Mouse (Mus musculus) heart, embryonic 12.5 days (tissue): ENCODE results near the gene 1700001P01Rik. TPM values are rescaled to one million over a fixed set of nuclear protein-coding genes. Genes with fewer than 3 reads are reported as not detected.
A peak's percentile ranks its signal among the peaks of the same experiment; 100 is the strongest.

ENCODE experiments used
- ATAC-seq: fragments of 200-750 bp; cut with Nextera tagmentation; 2 replicates; pipeline ENCODE4 v1.8.0; 2017; ENCODE audit warnings: moderate TSS enrichment, moderate library complexity; ENCODE audit not compliant: insufficient number of reproducible peaks, low FRiP score
- H3K27ac ChIP-seq: fragments of 300-500 bp; sonication (generic); 2 replicates; pipeline ENCODE4 v1.5.1; 2016; ENCODE audit warnings: mild to moderate bottlenecking, moderate library complexity; ENCODE audit not compliant: poor library complexity, severe bottlenecking
- H3K27me3 ChIP-seq: fragments of 300-500 bp; sonication (generic); replicated peaks from 2 replicates; pipeline ENCODE4 v1.6.1; 2016; ENCODE audit warnings: mild to moderate bottlenecking, moderate library complexity
- H3K36me3 ChIP-seq: fragments of 300-500 bp; sonication (generic); 2 replicates; pipeline ENCODE4 v1.6.1; 2016; ENCODE audit warnings: mild to moderate bottlenecking, moderate library complexity
- H3K4me1 ChIP-seq: fragments of 300-500 bp; sonication (generic); replicated peaks from 2 replicates; pipeline ENCODE4 v1.6.1; 2016; ENCODE audit warnings: mild to moderate bottlenecking
- H3K4me2 ChIP-seq: fragments of 300-500 bp; sonication (generic); 2 replicates; pipeline ENCODE4 v1.6.1; 2016; ENCODE audit warnings: mild to moderate bottlenecking, moderate library complexity
- H3K4me3 ChIP-seq: fragments of 300-500 bp; sonication (generic); 2 replicates; pipeline ENCODE4 v1.5.1; 2016; ENCODE audit warnings: mild to moderate bottlenecking
- H3K9ac ChIP-seq: fragments of 300-500 bp; sonication (generic); 2 replicates; pipeline ENCODE4 v1.6.1; 2016; ENCODE audit warnings: mild to moderate bottlenecking, moderate library complexity
- H3K9me3 ChIP-seq: fragments of 300-500 bp; sonication (generic); replicated peaks from 2 replicates; pipeline ENCODE4 v1.6.1; 2016; ENCODE audit warnings: mild to moderate bottlenecking, moderate library complexity
- WGBS: fragments of 180-500 bp; shearing (Covaris S2); methylation state at CpG from one replicate; pipeline ENCODE4 v1.1.7; 2016; 5-methylcytosine and 5-hydroxymethylcytosine counted together
- microRNA-seq: library from miRNA; unstranded; fragments of <30 nt; microRNA quantifications from one replicate; pipeline ENCODE4, GENCODE M21; 2017
- polyA plus RNA-seq: library from polyadenylated mRNA; unstranded; fragments of >200 nt; fragmentation: Nextera tagmentation; extraction: Ambion mirVana; gene quantifications from 2 replicates; pipeline ENCODE4 v1.2.1, GENCODE M21; 2016

The 1700001P01Rik gene
- polyA plus RNA-seq, 1 experiment from 2014 or later, result not detected

- no peak for ATAC-seq
- H3K9ac ChIP-seq, result no peak overlapping the region
- H3K4me1 ChIP-seq, result peaks cover 16% of the 10 kb centered on the region
- H3K27me3 ChIP-seq, result no peaks in the 10 kb centered on the region
- H3K27ac ChIP-seq, result no peak overlapping the region
- 43% methylated on average over 10 of the region's 10 CpGs for WGBS
- H3K36me3 ChIP-seq, result peaks cover 31% of the 10 kb centered on the region
- no peaks in the 10 kb centered on the region for H3K9me3 ChIP-seq
- H3K4me2 ChIP-seq, result no peak overlapping the region
- H3K4me3 ChIP-seq, result no peak overlapping the region
Measured at GRCm38 (mm10) chr11:97733689-97734088, 42.0 kb downstream of the 1700001P01Rik start.

- 74% methylated on average over 7 of the region's 7 CpGs for whole genome bisulfite sequencing
- Histone ChIP-seq H3K4me3 (no peak overlapping the region), H3K36me3 (peaks cover 76% of the 10 kb centered on the region), H3K9ac (peak overlapping the region; percentile 50; the same call in 1 of the 2 replicates), H3K4me1 (peaks cover 15% of the 10 kb centered on the region), H3K27me3 (no peaks in the 10 kb centered on the region), H3K9me3 (no peaks in the 10 kb centered on the region), H3K27ac (no peak overlapping the region), H3K4me2 (no peak overlapping the region)
- no peak for ATAC-seq
Measured at GRCm38 (mm10) chr11:97728730-97729129, 47.0 kb downstream of the 1700001P01Rik start.

GRCm38 (mm10) chr11:97728311-97728710 is 47.4 kb downstream of the 1700001P01Rik start:
- no peak for ATAC-seq
- no peaks in the 10 kb centered on the region for H3K9me3 ChIP-seq
- H3K4me3 ChIP-seq, result no peak overlapping the region
- H3K27ac ChIP-seq, result no peak overlapping the region
- peaks cover 79% of the 10 kb centered on the region for H3K36me3 ChIP-seq
- peaks cover 12% of the 10 kb centered on the region for H3K4me1 ChIP-seq
- 70% methylated on average over 7 of the region's 7 CpGs for WGBS
- H3K4me2 ChIP-seq, result no peak overlapping the region
- H3K27me3 ChIP-seq, result no peaks in the 10 kb centered on the region
- peak overlapping the region; percentile 50; the same call in 1 of the 2 replicates for H3K9ac ChIP-seq

DNA sequence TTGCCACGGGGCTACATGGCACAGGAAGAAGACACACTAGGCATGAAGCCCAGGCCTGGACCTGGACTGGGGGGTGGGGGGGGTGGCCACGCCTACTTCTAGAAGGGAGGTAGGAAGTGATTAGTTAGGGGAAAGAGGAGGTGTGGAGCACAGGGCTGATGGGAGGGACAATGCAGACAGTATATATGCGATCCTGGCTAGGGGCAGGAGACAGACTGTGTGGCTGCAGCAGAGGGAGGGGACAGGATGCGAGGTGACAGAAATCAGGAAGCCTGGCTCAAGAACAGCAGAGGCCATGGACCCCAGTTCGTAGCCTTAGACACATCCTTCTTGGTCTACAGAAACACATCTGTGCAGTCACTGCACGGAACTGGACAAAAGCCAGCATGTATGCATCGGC is 52.0 kb downstream of the 1700001P01Rik start:
- Histone ChIP-seq H3K4me2 (no peak overlapping the region), H3K4me1 (peaks cover 6% of the 10 kb centered on the region), H3K9ac (no peak overlapping the region), H3K27me3 (no peaks in the 10 kb centered on the region), H3K4me3 (no peak overlapping the region), H3K36me3 (peaks cover 92% of the 10 kb centered on the region), H3K27ac (no peak overlapping the region), H3K9me3 (peaks cover 13% of the 10 kb centered on the region)
- 75% methylated on average over 7 of the region's 7 CpGs for WGBS
- peak; percentile 78 for ATAC-seq

Small RNAs within 50 kb of the gene (microRNA-seq; reads per million reads assigned to microRNA genes)
- not detected for gene Mir8102

Other genes starting within 250 kb of the 1700001P01Rik start
- 0.09 TPM in 1 of 2 replicates, not detected in the other for gene Srcin1, start 199.7 kb downstream of the 1700001P01Rik start, polyA plus RNA-seq
- gene Epop, start 146.2 kb downstream of the 1700001P01Rik start, polyA plus RNA-seq, result 2.0 and 2.5 TPM in 2 replicates
- gene Mllt6, start 112.5 kb downstream of the 1700001P01Rik start, polyA plus RNA-seq, result 1.8 and 2.2 TPM in 2 replicates
- gene Cisd3, start 90.1 kb downstream of the 1700001P01Rik start, polyA plus RNA-seq, result 40.5 and 44.8 TPM in 2 replicates
- 11.0 and 12.3 TPM in 2 replicates for gene Pcgf2, start 75.4 kb downstream of the 1700001P01Rik start, polyA plus RNA-seq
- gene Psmb3, start 72.5 kb downstream of the 1700001P01Rik start, polyA plus RNA-seq, result 342 and 374 TPM in 2 replicates
- gene Pip4k2b, start 31.2 kb downstream of the 1700001P01Rik start, polyA plus RNA-seq, result 1.3 and 1.4 TPM in 2 replicates
- 10.9 and 11.4 TPM in 2 replicates for gene Cwc25, start 9.4 kb downstream of the 1700001P01Rik start, polyA plus RNA-seq
- 404 and 410 TPM in 2 replicates for gene Rpl23, start 6.5 kb upstream of the 1700001P01Rik start, polyA plus RNA-seq
- gene Lasp1, start 23.1 kb upstream of the 1700001P01Rik start, polyA plus RNA-seq, result 46.9 and 49.5 TPM in 2 replicates
- 6.9 and 7.4 TPM in 2 replicates for gene B230217C12Rik, start 64.9 kb upstream of the 1700001P01Rik start, polyA plus RNA-seq
- 0.87 and 1.5 TPM in 2 replicates for gene Fbxo47, start 108.2 kb upstream of the 1700001P01Rik start, polyA plus RNA-seq
- 0.31 TPM in 1 of 2 replicates, not detected in the other for gene Plxdc1, start 210.5 kb upstream of the 1700001P01Rik start, polyA plus RNA-seq
- gene Arl5c, start 220.3 kb upstream of the 1700001P01Rik start, polyA plus RNA-seq, result 3.4 and 3.9 TPM in 2 replicates
- 6.1 and 8.5 TPM in 2 replicates for gene Cacnb1, start 247.1 kb upstream of the 1700001P01Rik start, polyA plus RNA-seq